Mouse (Mus musculus) embryonic facial prominence, embryonic 10.5 days (tissue): ENCODE data around the gene Rassf7. TPM values are rescaled to one million over a fixed set of nuclear protein-coding genes. Genes with fewer than 3 reads are reported as not detected.

Experiments
- DNase-seq: peaks from one replicate; pipeline ENCODE4 v3.0.0-alpha.2; 2017; ENCODE audit warnings: low spot score
- H3K27ac ChIP-seq: fragments of 300-500 bp; sonication (generic); replicated peaks from 2 replicates; pipeline ENCODE4 v1.5.1; 2016; ENCODE audit warnings: mild to moderate bottlenecking
- H3K27me3 ChIP-seq: fragments of 300-500 bp; sonication (generic); replicated peaks from 2 replicates; pipeline ENCODE4 v1.6.1; 2016; ENCODE audit warnings: low read depth, mild to moderate bottlenecking; ENCODE audit not compliant: poor library complexity, severe bottlenecking
- H3K36me3 ChIP-seq: fragments of 300-500 bp; sonication (generic); replicated peaks from 2 replicates; pipeline ENCODE4 v1.6.1; 2016; ENCODE audit warnings: mild to moderate bottlenecking, moderate library complexity
- H3K4me1 ChIP-seq: fragments of 300-500 bp; sonication (generic); 2 replicates; pipeline ENCODE4 v1.6.1; 2016
- H3K4me3 ChIP-seq: fragments of 300-500 bp; sonication (generic); 2 replicates; pipeline ENCODE4 v1.5.1; 2016; ENCODE audit warnings: mild to moderate bottlenecking, moderate library complexity
- H3K9me3 ChIP-seq: fragments of 300-500 bp; sonication (generic); 2 replicates; pipeline ENCODE4 v1.6.1; 2016; ENCODE audit warnings: mild to moderate bottlenecking
- WGBS: fragments of 180-500 bp; shearing (Covaris S2); methylation state at CpG from one replicate; pipeline ENCODE4 v1.1.7; 2016; 5-methylcytosine and 5-hydroxymethylcytosine counted together
- polyA plus RNA-seq: library from polyadenylated mRNA; unstranded; fragments of >200 nt; fragmentation: Nextera tagmentation; extraction: Ambion mirVana; gene quantifications from 2 replicates; pipeline ENCODE4 v1.2.1, GENCODE M21; 2016

Gene Rassf7
- polyA plus RNA-seq, 1 experiment from 2014 or later, result 56.0 TPM

GRCm38 (mm10) chr7:141191036-141191435 lies 24.6 kb upstream of the Rassf7 start:
- 89% methylated on average over 14 of the region's 14 CpGs for WGBS
- no peak for DNase-seq
- Histone ChIP-seq H3K27me3 (no peaks in the 10 kb centered on the region), H3K4me1 (peaks cover 34% of the 10 kb centered on the region), H3K27ac (no peak overlapping the region), H3K4me3 (no peak overlapping the region), H3K9me3 (no peaks in the 10 kb centered on the region), H3K36me3 (peaks cover 39% of the 10 kb centered on the region)

DNA sequence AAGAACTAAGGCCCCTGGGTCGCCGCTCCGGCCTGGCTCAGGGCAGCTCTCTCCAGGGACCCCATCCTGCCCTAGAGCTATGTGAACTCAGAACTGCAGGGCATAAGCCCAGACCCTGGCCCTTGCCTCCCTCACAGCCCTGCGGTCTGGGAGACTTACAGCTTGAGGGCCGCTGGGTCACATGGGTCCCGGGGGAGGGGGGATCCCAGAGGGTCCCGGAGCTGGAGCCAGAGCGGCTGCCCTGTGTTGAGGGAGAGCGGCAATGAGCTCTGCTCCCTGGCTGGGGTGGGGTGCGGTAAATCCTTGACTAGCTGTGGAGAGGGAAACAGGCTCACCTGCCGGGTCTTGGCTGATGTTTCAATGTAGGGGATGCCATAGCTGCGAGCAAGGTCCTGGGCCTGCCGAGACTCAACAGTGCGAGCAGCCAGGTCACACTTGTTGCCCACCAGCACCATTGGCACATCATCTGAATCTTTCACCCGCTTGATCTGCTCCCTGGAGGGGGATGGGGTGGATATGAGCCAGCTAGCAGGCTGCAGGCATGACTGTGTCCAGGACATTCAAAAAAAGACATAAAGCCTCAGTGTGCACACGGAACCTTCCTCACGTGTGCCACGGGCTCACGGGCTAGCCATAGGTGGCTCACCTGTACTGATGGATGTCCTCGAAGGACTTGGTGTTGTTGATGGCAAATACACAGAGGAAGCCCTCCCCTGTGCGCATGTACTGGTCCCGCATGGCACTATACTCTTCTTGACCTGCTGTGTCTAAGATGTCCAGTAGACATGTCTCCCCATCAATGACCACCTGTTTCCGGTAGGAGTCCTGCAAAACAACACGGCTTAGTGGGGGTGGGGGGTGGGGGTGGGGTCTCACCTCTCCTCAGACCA lies 23.6 kb upstream of the Rassf7 start:
- H3K27ac ChIP-seq, result 0 out of 2 replicates have a peak overlapping the region, but pooled peaks have one; percentile 35

DNA sequence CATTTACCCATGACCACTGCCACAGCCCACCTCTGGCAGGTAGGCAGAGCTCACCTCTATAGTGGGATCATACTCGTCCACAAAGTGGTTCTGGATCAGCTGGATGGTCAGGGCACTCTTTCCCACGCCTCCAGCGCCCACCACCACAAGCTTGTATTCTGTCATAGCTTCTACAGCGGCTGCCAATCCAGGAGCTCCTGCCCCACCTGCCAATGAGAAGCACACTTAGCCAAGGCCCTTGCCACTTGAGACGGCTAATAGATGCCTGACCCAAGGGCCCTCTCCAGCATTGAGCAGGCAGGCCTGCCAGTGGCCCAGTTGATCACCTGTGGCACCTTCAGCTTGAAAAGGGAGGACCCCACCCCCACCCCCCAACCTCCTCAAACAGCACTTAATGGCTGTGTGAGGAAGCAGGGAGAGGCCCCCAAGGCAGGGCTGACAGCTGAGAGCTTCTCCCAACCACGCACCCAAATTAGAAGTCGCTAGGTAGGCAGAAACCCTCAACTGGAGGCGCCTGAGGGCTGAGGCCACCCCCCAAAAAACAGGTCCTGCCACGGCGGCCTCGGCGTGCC lies 22.8 kb upstream of the Rassf7 start:
- Histone ChIP-seq H3K4me1 (peaks cover 34% of the 10 kb centered on the region), H3K36me3 (peaks cover 44% of the 10 kb centered on the region), H3K4me3 (peak overlapping the region; percentile 95), H3K27me3 (no peaks in the 10 kb centered on the region), H3K9me3 (no peaks in the 10 kb centered on the region), H3K27ac (peak overlapping the region; percentile 93)
- 30% methylated on average over 12 of the region's 12 CpGs for WGBS
- DNase-seq, result no peak

More for the DNA sequence above, 23.6 kb upstream of the Rassf7 start:
- Histone ChIP-seq H3K36me3 (peaks cover 39% of the 10 kb centered on the region), H3K4me1 (peaks cover 34% of the 10 kb centered on the region), H3K27me3 (no peaks in the 10 kb centered on the region), H3K9me3 (no peaks in the 10 kb centered on the region), H3K4me3 (peak overlapping the region; percentile 95)
- DNase-seq, result no peak
- 89% methylated on average over 24 of the region's 24 CpGs for WGBS

- Histone ChIP-seq H3K36me3 (peaks cover 44% of the 10 kb centered on the region), H3K27me3 (no peaks in the 10 kb centered on the region), H3K4me1 (peaks cover 34% of the 10 kb centered on the region), H3K9me3 (no peaks in the 10 kb centered on the region), H3K4me3 (peak overlapping the region; percentile 95), H3K27ac (peak overlapping the region; percentile 93)
- DNase-seq, result no peak
- WGBS, result 1% methylated on average over 43 of the region's 43 CpGs
Observed at GRCm38 (mm10) chr7:141193348-141193856, 22.3 kb upstream of the Rassf7 start.

- Histone ChIP-seq H3K27ac (peak within 1 kb of the TSS; percentile 93), H3K27me3 (no peaks in the 10 kb centered on the region), H3K4me1 (peaks cover 34% of the 10 kb centered on the region), H3K9me3 (no peaks in the 10 kb centered on the region), H3K4me3 (peak within 1 kb of the TSS; percentile 95), H3K36me3 (peaks cover 41% of the 10 kb centered on the region)
- DNase-seq, result peak; percentile 99
- WGBS, result under 1% methylated on average over 39 of the region's 39 CpGs
Observed at GRCm38 (mm10) chr7:141193948-141194347, 21.7 kb upstream of the Rassf7 start, which contains the start of the genes Hras and Lrrc56. TSS of gene Hras (minus strand) at chr7:141194005. TSS of gene Lrrc56 (plus strand) at chr7:141194157.

DNA sequence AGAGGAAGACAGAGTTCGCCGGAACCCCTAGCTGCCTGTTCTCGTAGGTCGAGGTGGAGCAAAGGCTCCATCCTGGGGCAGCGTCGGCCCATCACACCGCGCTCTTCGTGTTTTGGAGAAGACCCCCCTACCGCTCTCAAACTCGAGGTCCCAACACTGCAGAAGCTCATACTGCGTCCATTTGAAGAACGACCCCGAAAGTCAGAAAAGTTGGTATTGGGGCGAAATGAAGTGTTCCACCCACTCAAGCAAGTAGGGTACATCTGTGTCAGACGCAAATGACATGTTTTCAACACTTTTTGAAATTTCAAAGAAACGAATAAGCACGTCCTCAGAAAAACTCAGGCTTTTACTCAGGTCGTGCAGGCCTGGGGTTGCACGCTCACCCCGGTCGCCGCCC lies 21.3 kb upstream of the Rassf7 start:
- peak overlapping the region; percentile 95 for H3K4me3 ChIP-seq
- no peaks in the 10 kb centered on the region for H3K27me3 ChIP-seq
- H3K27ac ChIP-seq, result peak overlapping the region; percentile 93
- WGBS, result under 1% methylated on average over 23 of the region's 23 CpGs
- peaks cover 38% of the 10 kb centered on the region for H3K36me3 ChIP-seq
- H3K9me3 ChIP-seq, result no peaks in the 10 kb centered on the region
- peaks cover 34% of the 10 kb centered on the region for H3K4me1 ChIP-seq
- DNase-seq, result no peak

GRCm38 (mm10) chr7:141194830-141195229 lies 20.8 kb upstream of the Rassf7 start:
- Histone ChIP-seq H3K4me3 (peak overlapping the region; percentile 95), H3K36me3 (peaks cover 37% of the 10 kb centered on the region), H3K4me1 (peaks cover 34% of the 10 kb centered on the region), H3K9me3 (no peaks in the 10 kb centered on the region), H3K27me3 (no peaks in the 10 kb centered on the region), H3K27ac (peak overlapping the region; percentile 93)
- under 1% methylated on average over 28 of the region's 28 CpGs for WGBS
- DNase-seq, result peak; percentile 97

DNA sequence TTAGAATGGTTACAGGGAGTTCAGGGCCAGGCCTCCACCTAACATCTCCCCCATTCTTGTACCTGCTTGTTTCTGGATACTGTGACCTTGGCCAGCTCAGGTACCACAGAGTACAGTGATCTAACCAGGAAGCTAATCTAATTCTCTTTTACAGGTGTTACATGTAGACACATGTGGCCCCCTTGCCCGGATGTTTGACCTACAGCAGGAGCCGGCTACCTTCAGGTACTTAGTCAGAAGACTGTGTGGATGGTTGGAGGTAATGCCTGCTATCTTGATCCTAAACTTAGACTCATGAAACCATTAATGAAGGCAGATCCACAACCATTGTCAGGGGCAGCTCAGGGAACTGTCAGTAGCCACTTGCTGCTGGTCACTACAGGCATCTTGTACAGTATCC lies 19.9 kb upstream of the Rassf7 start:
- Histone ChIP-seq H3K27ac (0 out of 2 replicates have a peak overlapping the region, but pooled peaks have one; percentile 93), H3K4me1 (peaks cover 34% of the 10 kb centered on the region), H3K36me3 (peaks cover 28% of the 10 kb centered on the region), H3K9me3 (no peaks in the 10 kb centered on the region), H3K27me3 (no peaks in the 10 kb centered on the region), H3K4me3 (peak overlapping the region; percentile 95)
- no peak for DNase-seq
- 92% methylated on average over 2 of the region's 2 CpGs for WGBS

GRCm38 (mm10) chr7:141196619-141197282 lies 18.9 kb upstream of the Rassf7 start:
- H3K9me3 ChIP-seq, result no peaks in the 10 kb centered on the region
- H3K27me3 ChIP-seq, result no peaks in the 10 kb centered on the region
- H3K4me1 ChIP-seq, result peaks cover 32% of the 10 kb centered on the region
- no peak overlapping the region for H3K4me3 ChIP-seq
- WGBS, result 90% methylated on average over 8 of the region's 8 CpGs
- DNase-seq, result no peak
- peaks cover 20% of the 10 kb centered on the region for H3K36me3 ChIP-seq
- no peak overlapping the region for H3K27ac ChIP-seq

- Histone ChIP-seq H3K4me1 (peaks cover 18% of the 10 kb centered on the region), H3K36me3 (peaks cover 12% of the 10 kb centered on the region; the same call in 1 of the 2 replicates), H3K4me3 (no peak overlapping the region), H3K27me3 (no peaks in the 10 kb centered on the region), H3K27ac (no peak overlapping the region), H3K9me3 (no peaks in the 10 kb centered on the region)
- WGBS, result 95% methylated on average over 4 of the region's 4 CpGs
- DNase-seq, result no peak
Observed at GRCm38 (mm10) chr7:141198121-141198520, 17.5 kb upstream of the Rassf7 start.

DNA sequence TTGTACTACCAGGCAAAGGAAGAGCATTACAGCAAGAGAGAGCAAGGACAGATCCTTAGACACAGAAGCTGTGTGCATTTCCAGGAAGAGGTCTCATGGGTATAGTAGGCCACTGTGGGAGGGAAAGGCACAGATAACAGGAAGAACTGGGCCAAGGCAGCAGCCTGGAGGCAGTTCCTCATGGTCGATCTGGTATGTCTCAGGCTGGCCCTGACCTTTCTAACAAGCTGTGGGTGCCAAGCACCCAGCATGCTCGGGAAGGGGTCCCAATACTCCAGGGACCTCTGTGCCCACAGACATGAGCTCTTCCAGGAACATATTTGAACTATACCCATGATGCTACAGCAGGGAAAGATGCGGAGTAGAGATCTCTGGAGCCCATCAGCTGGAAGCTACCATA lies 11.1 kb upstream of the Rassf7 start:
- H3K27me3 ChIP-seq, result no peaks in the 10 kb centered on the region
- WGBS, result 77% methylated on average over 3 of the region's 3 CpGs
- H3K4me1 ChIP-seq, result no peaks in the 10 kb centered on the region
- H3K4me3 ChIP-seq, result no peak overlapping the region
- DNase-seq, result no peak
- H3K36me3 ChIP-seq, result peaks cover 12% of the 10 kb centered on the region; the same call in 1 of the 2 replicates
- H3K9me3 ChIP-seq, result no peaks in the 10 kb centered on the region
- H3K27ac ChIP-seq, result no peak overlapping the region

DNA sequence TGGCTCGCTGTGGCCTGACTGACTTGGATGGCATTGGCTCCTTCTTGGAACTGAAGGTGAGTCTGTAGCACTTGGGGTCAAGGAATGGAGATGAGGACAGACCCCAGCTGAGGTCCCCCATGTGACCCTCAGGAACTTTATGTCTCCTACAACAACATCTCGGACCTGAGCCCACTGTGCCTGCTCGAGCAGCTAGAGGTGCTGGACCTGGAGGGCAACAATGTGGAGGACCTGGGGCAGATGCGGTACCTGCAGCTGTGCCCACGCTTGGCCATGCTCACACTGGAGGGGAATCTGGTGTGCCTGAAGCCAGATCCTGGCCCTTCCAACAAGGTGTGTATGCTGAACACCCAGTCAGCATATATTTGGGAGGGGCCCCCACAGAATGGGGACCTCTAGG lies 10.2 kb upstream of the Rassf7 start:
- Histone ChIP-seq H3K9me3 (no peaks in the 10 kb centered on the region), H3K4me1 (no peaks in the 10 kb centered on the region), H3K4me3 (no peak overlapping the region), H3K27ac (no peak overlapping the region), H3K36me3 (peaks cover 10% of the 10 kb centered on the region; the same call in 1 of the 2 replicates), H3K27me3 (no peaks in the 10 kb centered on the region)
- no peak for DNase-seq
- 91% methylated on average over 5 of the region's 5 CpGs for WGBS
